Mouse (Mus musculus) thymus, adult 2 months (tissue): ENCODE results near the gene Spats1.

Experiments used
- CTCF ChIP-seq: fragments of 200-500 bp; IDR thresholded peaks from 2 replicates; pipeline ENCODE4 v1.5.1; 2012; ENCODE audit warnings: mild to moderate bottlenecking, control low read depth, low read length, moderate library complexity, borderline replicate concordance; ENCODE audit not compliant: control insufficient read depth, poor library complexity, insufficient read depth; ENCODE audit errors: extremely low read depth
- POLR2A ChIP-seq: fragments of 200-500 bp; IDR thresholded peaks from 2 replicates; pipeline ENCODE4 v1.6.1; 2012; ENCODE audit warnings: mild to moderate bottlenecking, low read length, control low read depth, moderate library complexity; ENCODE audit not compliant: control insufficient read depth, poor library complexity, insufficient read depth; ENCODE audit errors: extremely low read depth

DNA sequence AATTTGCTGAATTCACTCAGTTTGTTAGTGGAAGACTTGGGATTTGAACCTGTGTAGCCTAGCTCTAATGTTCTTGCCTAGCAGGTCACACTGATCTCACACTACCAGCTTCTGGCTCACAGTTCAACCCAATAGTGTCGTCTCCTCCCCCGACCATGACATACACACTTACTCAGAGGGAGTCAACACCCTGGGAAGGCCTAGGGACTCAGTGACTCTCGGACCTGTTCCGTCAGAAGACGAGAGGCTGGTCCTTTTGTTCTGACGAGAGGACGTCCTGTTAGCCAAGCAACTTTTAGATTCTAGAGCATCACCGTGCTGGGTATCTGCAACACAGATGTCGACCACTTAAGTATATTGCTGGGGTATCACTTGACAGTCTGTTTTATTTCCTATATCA is 11.0 kb downstream of the Spats1 start:
- no peak for TF ChIP-seq CTCF
- TF ChIP-seq POLR2A: no peak
